Mouse (Mus musculus) lung, adult 2 months (tissue): Measurements from ENCODE around the gene Zfp420.

Source experiments
- CTCF ChIP-seq: fragments of 200-500 bp; IDR thresholded peaks from 2 replicates; pipeline ENCODE4 v1.5.1; 2011; ENCODE audit warnings: mild to moderate bottlenecking, low read length, control low read depth; ENCODE audit not compliant: insufficient read depth
- POLR2A ChIP-seq: fragments of 200-500 bp; IDR thresholded peaks from 2 replicates; pipeline ENCODE4 v1.6.1; 2011; ENCODE audit warnings: low read depth, mild to moderate bottlenecking, control low read depth, low read length, borderline replicate concordance; ENCODE audit errors: extremely low read depth

DNA sequence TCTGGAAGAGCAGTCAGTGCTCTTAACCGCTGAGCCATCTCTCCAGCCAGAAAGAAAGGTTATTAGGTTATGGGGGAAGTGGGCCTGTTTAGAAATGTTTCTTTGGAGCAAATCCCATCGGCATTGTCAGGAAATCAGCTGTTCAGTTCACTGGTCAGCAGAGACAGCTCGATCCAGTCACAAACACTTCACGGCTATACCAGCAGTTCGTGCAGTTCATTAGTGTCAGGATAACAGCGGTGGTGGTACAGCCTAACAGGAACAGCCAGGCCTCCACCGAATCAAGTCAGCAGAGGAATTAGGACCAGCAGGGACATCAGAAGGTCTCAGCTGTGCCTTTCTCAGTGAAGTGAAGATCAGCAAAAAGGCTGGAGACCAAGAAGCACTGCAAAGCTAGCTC, 21.1 kb downstream of the Zfp420 start:
- TF ChIP-seq POLR2A: no peak
- no peak for TF ChIP-seq CTCF
